Mouse (Mus musculus): ENCODE measurements around the gene Afap1l2. TPM values are rescaled to one million over a fixed set of nuclear protein-coding genes. Genes with fewer than 3 reads are reported as not detected.

Gene Afap1l2
- total RNA-seq, 2 experiments from 2014 or later, result 0.47 TPM; not detected in 1

- no peak for ATAC-seq (replicated peaks; ENCODE audit: low FRiP score, low TSS enrichment, poor library complexity, severe bottlenecking)
These were observed 100.2 kb downstream of the Afap1l2 start for GRCm38 (mm10) chr19:56907850-56908249.

DNA sequence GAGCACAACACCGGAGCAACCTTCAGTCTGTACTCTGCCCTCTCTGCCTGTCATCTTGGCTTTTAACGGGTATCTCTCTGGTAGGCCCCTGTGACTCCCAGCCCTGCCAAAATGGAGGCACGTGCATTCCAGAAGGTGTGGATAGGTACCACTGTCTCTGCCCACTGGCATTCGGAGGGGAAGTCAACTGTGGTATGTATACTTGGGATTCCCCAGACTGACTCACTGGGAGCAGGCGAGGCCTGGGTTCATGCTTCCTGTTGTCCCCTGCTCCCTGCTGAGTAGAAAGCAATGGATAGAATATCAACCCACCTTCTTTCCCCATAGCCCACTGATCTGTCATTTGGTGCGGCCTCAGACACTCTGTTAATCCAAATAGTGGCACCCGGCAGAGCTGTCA lies 102.6 kb downstream of the Afap1l2 start:
- no peak for ATAC-seq (replicated peaks; ENCODE audit: low FRiP score, low TSS enrichment, poor library complexity, severe bottlenecking)

DNA sequence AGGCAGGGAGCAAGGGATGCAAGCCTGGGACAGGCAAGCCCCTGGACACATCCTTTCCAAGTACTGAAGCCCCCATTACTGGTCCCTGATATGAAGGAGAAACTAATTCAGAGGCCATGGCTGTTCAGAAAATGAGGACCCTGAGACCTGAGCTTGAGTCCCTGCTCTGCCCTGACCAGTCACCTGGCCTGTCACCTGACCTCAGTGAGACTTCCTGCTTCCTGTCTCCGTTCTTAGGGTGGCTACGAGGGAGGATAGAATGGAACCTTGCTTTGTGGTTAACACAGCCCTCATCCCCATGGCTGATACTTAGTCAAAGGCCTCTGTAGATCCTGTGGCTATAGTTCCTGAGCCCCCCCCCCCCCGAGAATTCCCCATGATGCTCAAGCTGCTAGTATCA lies 103.9 kb downstream of the Afap1l2 start:
- no peak for ATAC-seq (replicated peaks; ENCODE audit: low FRiP score, low TSS enrichment, poor library complexity, severe bottlenecking)

GRCm38 (mm10) chr19:56897654-56898053 lies 110.4 kb downstream of the Afap1l2 start:
- ATAC-seq (replicated peaks; ENCODE audit: low FRiP score, low TSS enrichment, poor library complexity, severe bottlenecking), result no peak

GRCm38 (mm10) chr19:56893326-56893725 lies 114.7 kb downstream of the Afap1l2 start:
- ATAC-seq (replicated peaks; ENCODE audit: low FRiP score, low TSS enrichment, poor library complexity, severe bottlenecking), result no peak

- no peak for ATAC-seq (replicated peaks; ENCODE audit: low FRiP score, low TSS enrichment, poor library complexity, severe bottlenecking)
These were observed 115.4 kb downstream of the Afap1l2 start for GRCm38 (mm10) chr19:56892586-56892985.

GRCm38 (mm10) chr19:56891438-56891837 lies 116.6 kb downstream of the Afap1l2 start:
- ATAC-seq (replicated peaks; ENCODE audit: low FRiP score, low TSS enrichment, poor library complexity, severe bottlenecking), result no peak

DNA sequence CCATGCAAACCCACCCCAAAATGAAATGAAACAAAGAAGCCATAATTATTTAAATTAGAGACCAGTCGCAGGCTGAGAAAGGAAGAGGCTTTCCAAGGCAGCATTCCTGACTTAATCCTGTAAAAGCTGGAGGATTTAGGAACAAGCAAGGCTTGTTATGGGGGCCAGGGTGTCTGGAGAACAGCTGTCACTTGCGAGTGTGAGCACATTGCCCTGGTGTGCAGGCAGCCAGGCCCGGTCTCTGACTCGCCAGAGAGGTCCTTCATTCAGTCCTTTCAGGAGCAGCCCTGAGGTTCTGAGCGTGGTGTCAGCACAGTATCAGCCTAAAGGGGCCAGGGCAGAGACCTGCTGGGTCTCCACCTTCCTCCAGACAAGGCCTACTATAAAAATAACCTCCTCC lies 119.4 kb downstream of the Afap1l2 start:
- ATAC-seq (replicated peaks; ENCODE audit: low FRiP score, low TSS enrichment, poor library complexity, severe bottlenecking), result no peak

GRCm38 (mm10) chr19:56887879-56888278 lies 120.1 kb downstream of the Afap1l2 start:
- ATAC-seq (replicated peaks; ENCODE audit: low FRiP score, low TSS enrichment, poor library complexity, severe bottlenecking), result no peak

- no peak for ATAC-seq (replicated peaks; ENCODE audit: low FRiP score, low TSS enrichment, poor library complexity, severe bottlenecking)
These were observed 130.7 kb downstream of the Afap1l2 start for GRCm38 (mm10) chr19:56877364-56877763.

DNA sequence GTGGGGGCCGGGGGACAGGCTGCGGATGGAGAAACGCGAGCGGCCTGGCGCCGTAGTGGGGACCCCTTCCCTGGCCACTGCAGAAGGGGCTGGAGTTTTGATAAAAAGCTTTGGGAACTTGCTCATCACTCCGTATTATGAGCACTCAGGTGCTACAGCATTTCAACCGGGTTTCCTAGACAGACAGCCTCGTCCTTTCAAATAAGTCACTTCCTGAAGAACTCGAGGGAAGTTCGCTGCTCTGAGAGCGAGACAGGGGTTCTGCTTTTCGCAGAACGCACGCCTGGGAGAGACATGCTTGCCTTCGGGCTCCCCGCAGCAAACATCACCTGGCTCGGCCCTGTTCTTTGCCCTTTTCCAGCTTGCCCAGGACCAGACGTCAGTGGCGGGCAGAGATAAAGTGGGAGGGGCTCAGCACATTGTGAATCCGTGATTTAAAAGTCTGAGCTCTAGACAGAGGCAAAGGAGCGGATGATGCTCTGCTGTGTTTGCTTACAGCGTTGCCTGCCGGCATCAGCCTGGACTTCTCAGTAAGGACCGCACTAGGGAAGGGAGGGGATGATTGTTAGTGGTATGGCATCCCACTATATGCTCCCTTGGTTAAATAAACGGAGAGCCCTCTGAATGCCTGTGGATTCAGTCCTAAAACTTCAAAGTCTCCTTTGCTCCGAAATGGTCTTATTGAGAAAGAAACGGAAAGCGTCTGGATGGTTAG lies 133.3 kb downstream of the Afap1l2 start:
- ATAC-seq (replicated peaks; ENCODE audit: low FRiP score, low TSS enrichment, poor library complexity, severe bottlenecking), result no peak

- ATAC-seq (replicated peaks; ENCODE audit: low FRiP score, low TSS enrichment, poor library complexity, severe bottlenecking), result no peak
These were observed 134.0 kb downstream of the Afap1l2 start, which contains the start of gene Vwa2 for GRCm38 (mm10) chr19:56873816-56874600. Vwa2 (plus strand) TSS chr19:56874249.

DNA sequence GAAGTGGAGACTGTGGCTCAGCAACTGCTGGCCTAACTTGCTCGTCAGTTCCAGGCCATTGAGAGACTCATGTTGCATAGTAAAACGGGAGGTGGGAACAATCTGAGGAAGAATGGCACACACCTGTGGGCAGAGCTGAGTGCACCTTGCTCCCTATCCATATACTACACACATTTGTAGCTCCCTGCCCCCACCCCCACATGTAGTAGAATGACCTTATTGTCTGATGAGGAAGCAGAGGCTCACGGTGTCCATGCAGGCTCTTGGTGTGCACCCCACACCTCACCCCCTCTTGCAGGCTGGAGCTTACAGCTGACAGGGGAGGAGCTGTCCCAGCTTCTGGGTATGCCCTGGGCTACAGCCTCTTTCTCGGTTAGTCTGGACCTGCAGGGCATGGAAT lies 140.3 kb downstream of the Afap1l2 start:
- no peak for ATAC-seq (replicated peaks; ENCODE audit: low FRiP score, low TSS enrichment, poor library complexity, severe bottlenecking)

Other genes starting within 250 kb of the Afap1l2 start
- gene Ccdc186, start 186.0 kb downstream of the Afap1l2 start, total RNA-seq (2014; fragmentation: Nextera tagmentation), result 7.3 and 16.5 TPM in 2 replicates
- 32.5 and 40.0 TPM in 2 replicates for gene Ccdc186, start 186.0 kb downstream of the Afap1l2 start, total RNA-seq (2017)
- not detected in 2 replicates for gene Tdrd1, start 182.0 kb downstream of the Afap1l2 start, total RNA-seq (2014; fragmentation: Nextera tagmentation)
- gene Tdrd1, start 182.0 kb downstream of the Afap1l2 start, total RNA-seq (2017), result not detected in 2 replicates
- not detected in 2 replicates for gene Vwa2, start 134.0 kb downstream of the Afap1l2 start, total RNA-seq (2014; fragmentation: Nextera tagmentation)
- not detected in 2 replicates for gene Vwa2, start 134.0 kb downstream of the Afap1l2 start, total RNA-seq (2017)